Mouse (Mus musculus) erythroblast, embryonic 14.5 days (primary cell): ENCODE data around the gene Tmco5. TPM values are rescaled to one million over a fixed set of nuclear protein-coding genes. Genes with fewer than 3 reads are reported as not detected.
"Not testable (repeated sequence)": the region's sequence is repeated elsewhere in the genome, so short reads cannot be mapped to it uniquely, and the experiment has no call there.

Experiments
- H3K27me3 ChIP-seq: 2 replicates; pipeline ENCODE4 v1.6.1; 2012; ENCODE audit warnings: inconsistent platforms; ENCODE audit not compliant: control insufficient read depth
- H3K36me3 ChIP-seq: 2 replicates; pipeline ENCODE4 v1.6.1; 2012; ENCODE audit warnings: mild to moderate bottlenecking, inconsistent platforms; ENCODE audit not compliant: control insufficient read depth
- H3K4me1 ChIP-seq: 2 replicates; pipeline ENCODE4 v1.6.1; 2012; ENCODE audit warnings: inconsistent platforms; ENCODE audit not compliant: control insufficient read depth
- H3K4me3 ChIP-seq: replicated peaks from 2 replicates; pipeline ENCODE3; 2012; ENCODE audit warnings: moderate library complexity, mild to moderate bottlenecking, inconsistent platforms
- H3K9me3 ChIP-seq: 2 replicates; pipeline ENCODE4 v1.6.1; 2012; ENCODE audit warnings: low read length, inconsistent platforms, mixed read lengths; ENCODE audit not compliant: control insufficient read depth
- GATA1 ChIP-seq: IDR thresholded peaks from 2 replicates; pipeline ENCODE4 v1.6.1; 2012; ENCODE audit warnings: low read length, inconsistent platforms, mixed read lengths
- TAL1 ChIP-seq: IDR thresholded peaks from 3 replicates; pipeline ENCODE4 v1.6.1; 2012; ENCODE audit warnings: low read length, inconsistent platforms, mixed read lengths
- polyA plus RNA-seq: library from polyadenylated mRNA; stranded (reverse); fragments of >175 nt; gene quantifications from 2 replicates; pipeline ENCODE4 v1.2.3, GENCODE M21; 2012

Tmco5 gene
- polyA plus RNA-seq, 1 experiment: not detected

- no peaks in the 10 kb centered on the region for H3K4me1 ChIP-seq
Observed at GRCm38 (mm10) chr2:116914636-116915035, 36.1 kb downstream of the Tmco5 start.

GRCm38 (mm10) chr2:116918598-116918997 lies 40.1 kb downstream of the Tmco5 start:
- Histone ChIP-seq H3K27me3 (no peaks in the 10 kb centered on the region), H3K4me1 (no peaks in the 10 kb centered on the region), H3K36me3 (no peaks in the 10 kb centered on the region), H3K9me3 (0 out of 2 replicates have a peak, but pooled peaks cover 2% of the 10 kb centered on the region), H3K4me3 (no peak overlapping the region)
- no peak for TF ChIP-seq GATA1
- no peak for TF ChIP-seq TAL1

More at GRCm38 (mm10) chr2:116914636-116915035, 36.1 kb downstream of the Tmco5 start:
- H3K36me3 ChIP-seq: no peaks in the 10 kb centered on the region
- TF ChIP-seq TAL1 (no peak), GATA1 (no peak)
- H3K4me3 ChIP-seq: no peak overlapping the region
- no peaks in the 10 kb centered on the region for H3K27me3 ChIP-seq
- no peaks in the 10 kb centered on the region for H3K9me3 ChIP-seq

DNA sequence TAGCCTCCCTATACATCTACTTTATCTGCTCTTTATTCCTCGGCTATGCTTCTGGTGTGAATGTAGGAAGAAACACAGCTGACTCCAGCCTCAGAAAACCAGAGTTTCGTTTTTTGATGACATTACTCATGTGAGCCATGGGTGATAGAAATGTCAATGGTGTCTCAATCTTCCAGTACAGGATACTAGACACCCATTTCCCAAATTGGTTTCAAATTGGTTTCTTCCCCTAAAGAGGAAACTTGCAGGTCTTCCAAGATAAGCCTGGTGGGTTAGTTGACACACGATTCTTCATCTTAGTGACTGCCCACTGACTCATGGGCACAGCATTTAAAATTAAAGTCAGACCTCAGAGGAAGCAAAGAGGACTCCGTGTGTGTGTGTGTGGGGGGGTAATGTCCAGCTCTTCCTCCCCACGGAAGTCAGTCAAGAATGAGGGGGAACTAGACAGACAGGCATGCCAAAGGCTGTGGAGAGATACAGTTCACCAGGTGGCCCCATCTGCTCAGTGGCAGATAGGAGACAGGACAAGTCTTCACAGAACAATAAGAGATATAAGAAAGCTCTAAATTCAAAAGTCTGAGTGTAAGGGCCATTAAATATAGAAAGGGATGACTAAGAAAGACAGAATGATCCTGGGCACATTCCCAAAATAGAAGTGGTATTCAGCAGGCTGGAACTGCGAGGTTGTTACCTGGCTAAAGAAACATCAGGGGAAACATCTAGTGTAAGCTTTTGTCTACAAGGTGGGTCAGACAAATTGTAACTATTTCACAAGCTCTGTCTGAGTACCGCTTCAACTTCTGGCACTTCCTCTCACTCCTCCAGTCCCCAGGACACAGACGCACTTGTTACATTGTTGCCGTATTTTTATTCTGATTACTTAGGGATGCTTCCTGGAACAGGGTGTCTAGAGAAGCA lies 44.3 kb downstream of the Tmco5 start:
- no peak for TF ChIP-seq TAL1
- TF ChIP-seq GATA1: no peak
- no peaks in the 10 kb centered on the region for H3K4me1 ChIP-seq
- H3K9me3 ChIP-seq: 0 out of 2 replicates have a peak, but pooled peaks cover 2% of the 10 kb centered on the region
- no peaks in the 10 kb centered on the region for H3K27me3 ChIP-seq
- H3K36me3 ChIP-seq: no peaks in the 10 kb centered on the region
- no peak overlapping the region for H3K4me3 ChIP-seq

DNA sequence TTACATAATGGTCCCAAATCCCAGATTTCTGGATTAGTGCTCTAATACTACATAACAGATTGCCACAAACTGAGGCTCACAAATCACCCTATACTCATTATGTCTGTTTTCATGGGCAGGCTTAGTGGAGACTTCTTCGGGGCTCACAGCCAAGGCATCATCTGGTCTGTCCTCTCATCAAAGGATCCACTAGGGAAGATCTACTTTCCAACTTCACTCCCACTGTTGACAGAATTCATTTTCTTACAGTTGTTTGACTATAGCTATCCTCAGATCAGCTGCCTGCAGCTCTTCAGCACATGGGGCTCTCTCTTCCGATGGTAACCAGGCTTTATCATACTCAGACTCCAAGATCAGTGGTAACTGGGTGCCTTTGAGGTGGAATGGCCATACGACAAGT lies 45.2 kb downstream of the Tmco5 start:
- Histone ChIP-seq H3K27me3 (no peaks in the 10 kb centered on the region), H3K9me3 (0 out of 2 replicates have a peak, but pooled peaks cover 2% of the 10 kb centered on the region), H3K4me1 (no peaks in the 10 kb centered on the region), H3K4me3 (no peak overlapping the region), H3K36me3 (no peaks in the 10 kb centered on the region)
- no peak for TF ChIP-seq TAL1
- no peak for TF ChIP-seq GATA1

GRCm38 (mm10) chr2:116924292-116924691 lies 45.8 kb downstream of the Tmco5 start:
- Histone ChIP-seq H3K36me3 (no peaks in the 10 kb centered on the region), H3K4me3 (no peak overlapping the region), H3K9me3 (0 out of 2 replicates have a peak, but pooled peaks cover 2% of the 10 kb centered on the region), H3K4me1 (no peaks in the 10 kb centered on the region), H3K27me3 (no peaks in the 10 kb centered on the region)
- TF ChIP-seq TAL1 (no peak), GATA1 (no peak)

- H3K4me3 ChIP-seq: no peak overlapping the region
- no peaks in the 10 kb centered on the region for H3K27me3 ChIP-seq
- TF ChIP-seq GATA1 (no peak), TAL1 (no peak)
- 0 out of 2 replicates have a peak, but pooled peaks cover 2% of the 10 kb centered on the region for H3K9me3 ChIP-seq
- no peaks in the 10 kb centered on the region for H3K36me3 ChIP-seq
- no peaks in the 10 kb centered on the region for H3K4me1 ChIP-seq
Observed at GRCm38 (mm10) chr2:116925230-116925629, 46.7 kb downstream of the Tmco5 start.

DNA sequence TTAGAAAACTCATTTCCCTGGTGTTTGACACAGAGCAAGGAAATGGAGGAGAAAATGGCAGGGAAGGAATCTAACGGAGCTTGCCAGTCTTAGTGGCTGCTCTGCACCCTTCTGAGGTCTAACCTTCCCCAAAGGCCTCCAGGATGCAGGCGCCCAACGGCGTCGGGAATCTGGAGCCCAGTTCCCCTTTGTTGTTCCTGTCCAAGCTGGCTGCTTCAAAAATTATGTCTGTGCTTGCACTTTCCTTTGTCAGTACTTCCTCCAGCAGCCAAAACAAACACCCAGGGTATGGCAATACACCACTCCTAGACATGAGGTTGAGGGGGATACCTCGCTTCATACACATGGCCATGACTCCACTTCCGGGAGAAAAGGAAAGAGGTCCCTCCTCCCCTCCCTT lies 53.7 kb downstream of the Tmco5 start:
- Histone ChIP-seq H3K9me3 (no peaks in the 10 kb centered on the region), H3K4me1 (no peaks in the 10 kb centered on the region), H3K36me3 (no peaks in the 10 kb centered on the region), H3K4me3 (no peak overlapping the region), H3K27me3 (no peaks in the 10 kb centered on the region)
- TF ChIP-seq TAL1 (no peak), GATA1 (no peak)

DNA sequence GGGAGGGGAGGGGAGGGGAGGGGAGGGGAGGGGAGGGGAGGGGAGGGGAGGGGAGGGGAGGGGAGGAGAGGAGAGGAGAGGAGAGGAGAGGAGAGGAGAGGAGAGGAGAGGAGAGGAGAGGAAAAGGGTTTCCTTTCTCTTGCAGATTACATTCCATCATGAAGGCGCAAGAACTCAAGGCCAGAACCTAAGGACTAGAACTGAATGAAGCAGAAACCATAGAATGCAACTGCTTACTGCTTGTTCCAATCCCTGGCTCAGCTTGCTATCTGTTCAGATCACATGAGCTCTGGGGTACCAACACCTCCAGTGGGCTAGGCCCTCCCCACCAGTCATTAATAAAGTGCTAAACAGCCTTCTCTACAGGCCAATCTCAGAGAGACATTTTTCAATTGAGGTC lies 55.7 kb downstream of the Tmco5 start:
- not testable (repeated sequence) for H3K4me1 ChIP-seq, H3K27me3 ChIP-seq, H3K9me3 ChIP-seq, H3K4me3 ChIP-seq, H3K36me3 ChIP-seq

- Histone ChIP-seq H3K9me3 (no peaks in the 10 kb centered on the region), H3K27me3 (no peaks in the 10 kb centered on the region), H3K4me3 (no peak overlapping the region), H3K36me3 (no peaks in the 10 kb centered on the region), H3K4me1 (no peaks in the 10 kb centered on the region)
- TF ChIP-seq GATA1: no peak
- no peak for TF ChIP-seq TAL1
Observed at GRCm38 (mm10) chr2:116934776-116935175, 56.3 kb downstream of the Tmco5 start.
